Mouse (Mus musculus) CH12.LX (cell line): ENCODE results near the gene Msantd1. TPM values are rescaled to one million over a fixed set of nuclear protein-coding genes. Genes with fewer than 3 reads are reported as not detected.

Source experiments
- DNase-seq: peaks from one replicate; pipeline ENCODE4 v3.0.0-alpha.2; 2013; ENCODE audit errors: extremely low read depth
- H3K27ac ChIP-seq: 2 replicates; pipeline ENCODE4 v1.5.1; 2012; ENCODE audit warnings: low read depth, mild to moderate bottlenecking, control low read depth, moderate library complexity; ENCODE audit not compliant: insufficient read depth
- H3K27me3 ChIP-seq: replicated peaks from 2 replicates; pipeline ENCODE3; 2012; ENCODE audit warnings: inconsistent platforms
- H3K36me3 ChIP-seq, 2 experiments: replicated peaks in 1 of 2; 2 replicates each; pipeline versions ENCODE3 to v1.6.1; 2012; ENCODE audit warnings: inconsistent platforms in 1 of 2, low read length in 1 of 2, mild to moderate bottlenecking in 1 of 2, mixed read lengths in 1 of 2, moderate library complexity in 1 of 2; ENCODE audit not compliant: control insufficient read depth in 1 of 2, insufficient read depth in 1 of 2
- H3K4me1 ChIP-seq, 2 experiments: 2 replicates each; pipeline ENCODE4 v1.6.1; 2012; ENCODE audit warnings: inconsistent platforms in 1 of 2, moderate library complexity in 1 of 2; ENCODE audit not compliant: insufficient read depth in 2 of 2, control insufficient read depth in 1 of 2
- H3K4me2 ChIP-seq: 2 replicates; pipeline ENCODE4 v1.6.1; 2012; ENCODE audit warnings: low read depth, mild to moderate bottlenecking, control low read depth; ENCODE audit not compliant: poor library complexity, insufficient read depth, severe bottlenecking
- H3K4me3 ChIP-seq, 3 experiments: fragments of 150-350 bp in 1 of 3; sonication (generic) in 1 of 3; replicated peaks in 1 of 3; 2 replicates each; pipeline versions ENCODE3 to v1.5.1; 2011 to 2012; ENCODE audit warnings: low read depth in 2 of 3, low read length in 2 of 3, mild to moderate bottlenecking in 2 of 3, moderate library complexity in 2 of 3, control low read depth in 1 of 3, improper control_type of control experiment in 1 of 3, inconsistent platforms in 1 of 3, mixed read lengths in 1 of 3; ENCODE audit not compliant: poor library complexity in 1 of 3
- H3K79me2 ChIP-seq: replicated peaks from 2 replicates; pipeline ENCODE4 v1.6.1; 2012; ENCODE audit warnings: mild to moderate bottlenecking, moderate library complexity; ENCODE audit not compliant: control insufficient read depth, poor library complexity, insufficient read depth, severe bottlenecking; ENCODE audit errors: extremely low read depth
- H3K9ac ChIP-seq: 2 replicates; pipeline ENCODE4 v1.6.1; 2012; ENCODE audit warnings: low read depth, mild to moderate bottlenecking, control low read depth, moderate library complexity; ENCODE audit not compliant: insufficient read depth
- H3K9me3 ChIP-seq: replicated peaks from 2 replicates; pipeline ENCODE3; 2012; ENCODE audit warnings: low read length, inconsistent platforms, mixed read lengths
- BHLHE40 ChIP-seq: IDR thresholded peaks from 2 replicates; pipeline ENCODE4 v1.6.1; 2011; ENCODE audit warnings: mild to moderate bottlenecking, low read depth, low read length, improper control_type of control experiment
- CHD1 ChIP-seq: IDR thresholded peaks from 2 replicates; pipeline ENCODE4 v1.6.1; 2012; ENCODE audit warnings: low read depth, low read length, improper control_type of control experiment, inconsistent platforms
- CHD2 ChIP-seq: IDR thresholded peaks from 2 replicates; pipeline ENCODE4 v1.6.1; 2011; ENCODE audit warnings: low read length, improper control_type of control experiment
- ELF1 ChIP-seq: IDR thresholded peaks from 2 replicates; pipeline ENCODE4 v1.6.1; 2014; ENCODE audit warnings: low read depth, mild to moderate bottlenecking, inconsistent platforms, low read length, improper control_type of control experiment
- EP300 ChIP-seq: IDR thresholded peaks from 2 replicates; pipeline ENCODE4 v1.6.1; 2011; ENCODE audit warnings: low read length, improper control_type of control experiment
- ETS1 ChIP-seq: conservative IDR thresholded peaks from 2 replicates; pipeline ENCODE4 v1.6.1; 2012; ENCODE audit warnings: low read depth, mild to moderate bottlenecking, inconsistent platforms, low read length, improper control_type of control experiment, moderate library complexity
- GABPA ChIP-seq: IDR thresholded peaks from 2 replicates; pipeline ENCODE4 v1.6.1; 2012; ENCODE audit warnings: low read depth, low read length, improper control_type of control experiment, inconsistent platforms; ENCODE audit not compliant: insufficient replicate concordance
- JUN ChIP-seq: IDR thresholded peaks from 2 replicates; pipeline ENCODE4 v1.6.1; 2011; ENCODE audit warnings: low read depth, mild to moderate bottlenecking, low read length, improper control_type of control experiment, moderate library complexity; ENCODE audit not compliant: insufficient read depth
- MAFK ChIP-seq: IDR thresholded peaks from 2 replicates; pipeline ENCODE4 v1.6.1; 2011; ENCODE audit warnings: low read length, improper control_type of control experiment; ENCODE audit not compliant: insufficient replicate concordance
- MYC ChIP-seq: IDR thresholded peaks from 2 replicates; pipeline ENCODE4 v1.6.1; 2011; ENCODE audit warnings: low read depth, mild to moderate bottlenecking, improper control_type of control experiment, low read length
- PAX5 ChIP-seq: IDR thresholded peaks from 2 replicates; pipeline ENCODE4 v1.6.1; 2012; ENCODE audit warnings: low read length, inconsistent platforms, mixed read lengths
- POLR2AphosphoS2 ChIP-seq: IDR thresholded peaks from 2 replicates; pipeline ENCODE4 v1.6.1; 2011; ENCODE audit warnings: low read depth, low read length, improper control_type of control experiment
- RAD21 ChIP-seq: IDR thresholded peaks from 2 replicates; pipeline ENCODE4 v1.6.1; 2011; ENCODE audit warnings: low read depth, mild to moderate bottlenecking, low read length, improper control_type of control experiment, moderate library complexity
- SIN3A ChIP-seq: IDR thresholded peaks from 2 replicates; pipeline ENCODE4 v1.6.1; 2012; ENCODE audit warnings: low read length, improper control_type of control experiment, inconsistent platforms
- TBP ChIP-seq: conservative IDR thresholded peaks from 2 replicates; pipeline ENCODE4 v1.6.1; 2011; ENCODE audit warnings: low read depth, low read length, improper control_type of control experiment
- TCF12 ChIP-seq: IDR thresholded peaks from 2 replicates; pipeline ENCODE4 v1.6.1; 2014; ENCODE audit warnings: low read depth, mild to moderate bottlenecking, inconsistent platforms, low read length, improper control_type of control experiment
- USF1 ChIP-seq: IDR thresholded peaks from 2 replicates; pipeline ENCODE4 v1.6.1; 2014; ENCODE audit warnings: low read depth, mild to moderate bottlenecking, inconsistent platforms, low read length, improper control_type of control experiment
- ZKSCAN1 ChIP-seq: IDR thresholded peaks from 2 replicates; pipeline ENCODE4 v1.6.1; 2012; ENCODE audit warnings: low read depth, inconsistent platforms, low read length, improper control_type of control experiment, borderline replicate concordance
- ZMIZ1 ChIP-seq: IDR thresholded peaks from 2 replicates; pipeline ENCODE4 v1.6.1; 2012; ENCODE audit warnings: low read depth, mild to moderate bottlenecking, inconsistent platforms, low read length, improper control_type of control experiment
- ZNF384 ChIP-seq: IDR thresholded peaks from 2 replicates; pipeline ENCODE4 v1.6.1; 2012; ENCODE audit warnings: low read depth, low read length, improper control_type of control experiment, inconsistent platforms
- dilution Hi-C: fragments of 300-500 bp; cut with MboI; formaldehyde crosslinking; loops from 2 replicates; pipeline ENCODE4 v1.14.3; 2020; ENCODE audit warnings: low sequenced_read_pairs; ENCODE audit not compliant: extremely low pct_unique_long_range_greater_than_20kb, extremely low pct_ligation_motif_present
- in situ Hi-C: fragments of 300-500 bp; cut with MboI; formaldehyde crosslinking; loops from 3 replicates; pipeline ENCODE4 v1.14.3; 2019; ENCODE audit warnings: low sequenced_read_pairs, low pct_ligation_motif_present, low pct_unique_long_range_greater_than_20kb, mixed read lengths
- polyA plus RNA-seq: library from polyadenylated mRNA; unstranded; fragments of >175 nt; gene quantifications from 2 replicates; pipeline ENCODE4 v1.2.1, GENCODE M21; 2012; ENCODE audit warnings: low read depth; ENCODE audit not compliant: insufficient read length
- total RNA-seq, 2 experiments: library from RNA; depleted of rRNA; stranded (reverse); fragments of 300-350 nt in 1 of 2; fragments of >200 nt in 1 of 2; gene quantifications; 2 replicates each; pipeline ENCODE4 v1.2.3; 2012 to 2014

Msantd1 gene
- total and polyA plus RNA-seq, 3 experiments, result 0.36 to 1.1 (median 0.38) TPM

GRCm38 (mm10) chr5:34881023-34881422, 26.8 kb upstream of the Msantd1 start:
- TF ChIP-seq EP300, result no peak
- no peak for TF ChIP-seq CHD1
- no peak for TF ChIP-seq ZKSCAN1
- TF ChIP-seq GABPA, result no peak
- no peak for TF ChIP-seq CHD2
- TF ChIP-seq POLR2AphosphoS2, result no peak
- no peak for TF ChIP-seq USF1
- no peak for TF ChIP-seq ETS1
- TF ChIP-seq ZMIZ1, result no peak
- no peak for TF ChIP-seq RAD21
- no peak for TF ChIP-seq SIN3A
- no peak for TF ChIP-seq PAX5
- TF ChIP-seq MYC, result no peak
- TF ChIP-seq BHLHE40, result no peak
- no peak for TF ChIP-seq TBP
- no peak for TF ChIP-seq TCF12
- no peak for TF ChIP-seq ZNF384
- dilution Hi-C loops, result no loop called here
- Histone ChIP-seq H3K79me2 (no peaks in the 10 kb centered on the region), H3K27me3 (no peaks in the 10 kb centered on the region), H3K9me3 (no peaks in the 10 kb centered on the region), H3K4me2 (no peak overlapping the region), H3K36me3 (peaks cover 55 to 85% of the 10 kb centered on the region in 2 experiments), H3K27ac (no peak overlapping the region), H3K4me3 (no peak overlapping the region), H3K9ac (no peak overlapping the region), H3K4me1 (no peaks in the 10 kb centered on the region)
- DNase-seq, result no peak
- in situ Hi-C loops, result no loop called here

GRCm38 (mm10) chr5:34885250-34885649, 22.6 kb upstream of the Msantd1 start:
- Histone ChIP-seq H3K9ac (no peak overlapping the region), H3K4me3 (no peak overlapping the region), H3K4me2 (no peak overlapping the region), H3K4me1 (no peaks in the 10 kb centered on the region), H3K27ac (no peak overlapping the region), H3K9me3 (no peaks in the 10 kb centered on the region), H3K27me3 (no peaks in the 10 kb centered on the region), H3K79me2 (no peaks in the 10 kb centered on the region), H3K36me3 (peaks cover 54 to 84% of the 10 kb centered on the region in 2 experiments)
- TF ChIP-seq BHLHE40 (no peak), EP300 (no peak), CHD2 (no peak), RAD21 (no peak), JUN (no peak), ELF1 (no peak), MAFK (no peak)
- dilution Hi-C loops (no loop called here), in situ Hi-C loops (no loop called here)
- no peak for DNase-seq
